Mouse (Mus musculus) lung, adult 2 months (tissue): ENCODE data around the gene Natd1.

Experiments
- CTCF ChIP-seq: fragments of 200-500 bp; IDR thresholded peaks from 2 replicates; pipeline ENCODE4 v1.5.1; 2011; ENCODE audit warnings: mild to moderate bottlenecking, low read length, control low read depth; ENCODE audit not compliant: insufficient read depth
- POLR2A ChIP-seq: fragments of 200-500 bp; IDR thresholded peaks from 2 replicates; pipeline ENCODE4 v1.6.1; 2011; ENCODE audit warnings: low read depth, mild to moderate bottlenecking, control low read depth, low read length, borderline replicate concordance; ENCODE audit errors: extremely low read depth

- no peak for TF ChIP-seq CTCF
- no peak for TF ChIP-seq POLR2A
Measured at GRCm38 (mm10) chr11:60878056-60878612, 36.4 kb downstream of the Natd1 start.
